Mouse (Mus musculus) layer of hippocampus, postnatal 36 days (tissue): ENCODE measurements at regions not wholly inside any gene's neighbourhood (a gene's known extent, or its start where the extent isn't known, plus 50 kb on each side); places are given as distances from the start of the nearest gene placed in this dataset.

Experiments used
- DNase-seq, 2 experiments: peaks; one replicate each; pipeline ENCODE4 v3.0.0; 2022

- DNase-seq = no peak
Measured at GRCm38 (mm10) chr6:64797600-64797999, 68.7 kb downstream of the Atoh1 start.

GRCm38 (mm10) chr6:64798804-64799203, 69.9 kb downstream of the Atoh1 start:
- DNase-seq = no peak

- peak; percentile 4 to 6 for DNase-seq
Measured at GRCm38 (mm10) chr6:64799306-64800001, 70.5 kb downstream of the Atoh1 start.

- DNase-seq = no peak
Measured at GRCm38 (mm10) chr6:64800965-64801364, 72.0 kb downstream of the Atoh1 start.

DNA sequence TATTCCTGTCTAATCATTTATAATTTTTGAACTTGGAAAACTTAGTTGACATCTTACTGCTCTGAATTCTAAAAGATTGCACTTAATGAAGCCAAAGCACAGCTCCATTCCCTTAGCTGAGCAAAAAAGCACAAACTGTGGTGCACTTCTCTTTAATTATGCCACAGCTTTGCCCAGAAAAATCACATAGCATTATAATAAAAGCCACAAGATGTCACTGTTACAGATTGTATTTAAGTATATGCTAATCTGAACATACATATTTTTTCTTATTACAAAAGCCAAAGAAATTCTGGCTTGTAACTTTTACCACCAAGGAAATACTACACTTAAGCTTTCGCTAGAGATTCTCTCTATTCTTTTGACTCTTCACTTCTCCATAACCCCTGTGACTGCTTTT, 86.2 kb downstream of the Atoh1 start:
- DNase-seq = no peak

DNA sequence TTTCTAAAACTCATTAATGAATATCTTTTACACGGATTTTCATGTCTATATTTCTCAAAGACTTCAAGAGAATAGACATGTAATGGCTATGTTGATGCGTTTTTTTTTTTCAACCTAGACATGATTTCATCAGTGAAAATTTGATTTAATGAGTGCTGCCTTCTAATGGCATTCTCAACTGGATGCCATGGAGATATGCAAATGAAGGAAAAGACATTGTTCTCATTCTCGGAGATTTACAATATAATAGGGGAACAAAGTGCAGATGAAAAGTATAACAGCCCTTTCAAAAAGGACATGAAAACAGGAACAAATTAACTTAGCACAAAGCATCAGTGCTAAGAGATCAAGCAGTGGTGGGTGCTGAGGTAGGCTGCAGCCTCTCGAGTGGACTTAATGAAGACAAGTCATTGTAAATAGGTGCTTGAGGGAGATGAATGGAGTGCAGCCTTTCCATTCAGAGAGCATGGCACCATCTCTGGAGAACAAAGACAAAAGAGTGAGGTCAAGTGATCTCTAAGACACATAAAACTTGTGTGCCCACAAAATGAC, 120.2 kb downstream of the Atoh1 start:
- no peak for DNase-seq

DNA sequence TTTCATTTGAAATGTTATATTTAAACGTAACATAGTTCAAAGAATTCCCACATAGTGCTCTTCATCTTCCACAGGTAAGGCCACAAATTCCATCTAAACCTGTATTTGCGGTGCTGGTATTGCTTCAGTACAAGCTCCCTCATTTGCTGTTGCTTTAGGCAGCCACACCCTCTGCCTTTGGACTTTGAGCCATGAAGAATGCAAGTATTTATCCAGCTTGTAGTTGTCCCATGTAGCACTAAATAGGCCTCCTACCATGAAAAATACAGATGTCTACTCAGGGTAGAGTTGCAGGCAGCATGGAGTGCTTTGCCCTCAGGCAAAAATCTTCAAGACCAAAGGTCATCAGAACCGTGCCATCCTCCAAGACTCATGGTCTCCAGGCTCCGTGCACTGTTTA, 134.0 kb downstream of the Atoh1 start:
- no peak for DNase-seq

GRCm38 (mm10) chr6:64896420-64896819, 146.0 kb upstream of the Smarcad1 start:
- DNase-seq = no peak
